Mouse (Mus musculus) limb, embryonic 12.5 days (tissue): ENCODE data around the gene Rnf216. TPM values are rescaled to one million over a fixed set of nuclear protein-coding genes. Genes with fewer than 3 reads are reported as not detected.

Source experiments
- ATAC-seq: fragments of 200-750 bp; cut with Nextera tagmentation; 2 replicates; pipeline ENCODE4 v1.8.0; 2017; ENCODE audit warnings: low read depth, moderate TSS enrichment; ENCODE audit not compliant: insufficient number of reproducible peaks, insufficient read depth, low FRiP score, low TSS enrichment
- H3K27ac ChIP-seq: fragments of 300-500 bp; sonication (generic); 2 replicates; pipeline ENCODE4 v1.5.1; 2016; ENCODE audit warnings: mild to moderate bottlenecking, moderate library complexity
- H3K27me3 ChIP-seq: fragments of 300-500 bp; sonication (generic); 2 replicates; pipeline ENCODE4 v1.6.1; 2016; ENCODE audit warnings: mild to moderate bottlenecking, moderate library complexity
- H3K36me3 ChIP-seq: fragments of 300-500 bp; sonication (generic); 2 replicates; pipeline ENCODE4 v1.6.1; 2016; ENCODE audit warnings: mild to moderate bottlenecking, moderate library complexity
- H3K4me1 ChIP-seq: fragments of 300-500 bp; sonication (generic); replicated peaks from 2 replicates; pipeline ENCODE4 v1.6.1; 2016
- H3K4me2 ChIP-seq: fragments of 300-500 bp; sonication (generic); 2 replicates; pipeline ENCODE4 v1.6.1; 2016; ENCODE audit warnings: mild to moderate bottlenecking, moderate library complexity
- H3K4me3 ChIP-seq: fragments of 300-500 bp; sonication (generic); replicated peaks from 2 replicates; pipeline ENCODE4 v1.5.1; 2016; ENCODE audit warnings: mild to moderate bottlenecking
- H3K9ac ChIP-seq: fragments of 300-500 bp; sonication (generic); replicated peaks from 2 replicates; pipeline ENCODE4 v1.6.1; 2016; ENCODE audit warnings: mild to moderate bottlenecking, moderate library complexity
- H3K9me3 ChIP-seq: fragments of 300-500 bp; sonication (generic); 2 replicates; pipeline ENCODE4 v1.6.1; 2016; ENCODE audit warnings: mild to moderate bottlenecking, moderate library complexity
- WGBS: fragments of 180-500 bp; shearing (Covaris S2); methylation state at CpG from one replicate; pipeline ENCODE4 v1.1.7; 2016; 5-methylcytosine and 5-hydroxymethylcytosine counted together
- polyA plus RNA-seq: library from polyadenylated mRNA; unstranded; fragments of >200 nt; fragmentation: Nextera tagmentation; extraction: Ambion mirVana; gene quantifications from 2 replicates; pipeline ENCODE4 v1.2.1, GENCODE M21; 2016

The Rnf216 gene
- polyA plus RNA-seq, 1 experiment from 2014 or later, result 60.1 TPM

GRCm38 (mm10) chr5:142974598-142975121, 138.1 kb downstream of the Rnf216 start:
- no peaks in the 10 kb centered on the region for H3K27me3 ChIP-seq
- H3K4me1 ChIP-seq, result peaks cover 7% of the 10 kb centered on the region; the same call in 1 of the 2 replicates
- H3K4me2 ChIP-seq, result peak overlapping the region; percentile 9; the same call in 1 of the 2 replicates
- 29% methylated on average over 18 of the region's 18 CpGs for WGBS
- H3K9ac ChIP-seq, result no peak overlapping the region
- no peak overlapping the region for H3K4me3 ChIP-seq
- H3K9me3 ChIP-seq, result no peaks in the 10 kb centered on the region
- peaks cover 45% of the 10 kb centered on the region for H3K36me3 ChIP-seq
- peak overlapping the region; percentile 73 for H3K27ac ChIP-seq
- peak; percentile 34; the same call in 1 of the 2 replicates for ATAC-seq

GRCm38 (mm10) chr5:142973971-142974370, 138.8 kb downstream of the Rnf216 start:
- no peak overlapping the region for H3K4me2 ChIP-seq
- H3K27me3 ChIP-seq, result no peaks in the 10 kb centered on the region
- no peak overlapping the region for H3K9ac ChIP-seq
- WGBS, result 50% methylated on average over 3 of the region's 3 CpGs
- ATAC-seq, result no peak
- H3K4me3 ChIP-seq, result no peak overlapping the region
- H3K4me1 ChIP-seq, result peaks cover 7% of the 10 kb centered on the region; the same call in 1 of the 2 replicates
- peaks cover 52% of the 10 kb centered on the region for H3K36me3 ChIP-seq
- H3K27ac ChIP-seq, result 0 out of 2 replicates have a peak overlapping the region, but pooled peaks have one; percentile 50
- H3K9me3 ChIP-seq, result no peaks in the 10 kb centered on the region

GRCm38 (mm10) chr5:142968411-142968810, 144.4 kb downstream of the Rnf216 start:
- Histone ChIP-seq H3K27ac (no peak overlapping the region), H3K4me2 (no peak overlapping the region), H3K4me1 (peaks cover 23% of the 10 kb centered on the region), H3K9me3 (no peaks in the 10 kb centered on the region), H3K4me3 (no peak overlapping the region), H3K36me3 (peaks cover 91% of the 10 kb centered on the region), H3K9ac (no peak overlapping the region), H3K27me3 (no peaks in the 10 kb centered on the region)
- ATAC-seq, result no peak
- 92% methylated on average over 14 of the region's 14 CpGs for WGBS

GRCm38 (mm10) chr5:142964650-142965049, 148.1 kb downstream of the Rnf216 start:
- Histone ChIP-seq H3K4me3 (peak overlapping the region; percentile 99), H3K36me3 (peaks cover 54% of the 10 kb centered on the region), H3K27me3 (no peaks in the 10 kb centered on the region), H3K27ac (0 out of 2 replicates have a peak overlapping the region, but pooled peaks have one; percentile 29), H3K4me2 (peak overlapping the region; percentile 98), H3K9ac (no peak overlapping the region), H3K9me3 (no peaks in the 10 kb centered on the region), H3K4me1 (peaks cover 30% of the 10 kb centered on the region)
- ATAC-seq, result no peak
- 90% methylated on average over 6 of the region's 6 CpGs for WGBS

GRCm38 (mm10) chr5:142963705-142964494, 148.9 kb downstream of the Rnf216 start:
- H3K9ac ChIP-seq, result peak overlapping the region; percentile 100
- 59% methylated on average over 17 of the region's 17 CpGs for WGBS
- H3K4me1 ChIP-seq, result peaks cover 34% of the 10 kb centered on the region
- H3K36me3 ChIP-seq, result peaks cover 46% of the 10 kb centered on the region
- H3K27ac ChIP-seq, result peak overlapping the region; percentile 98; the same call in 1 of the 2 replicates
- no peak for ATAC-seq
- H3K4me2 ChIP-seq, result peak overlapping the region; percentile 98
- peak overlapping the region; percentile 99 for H3K4me3 ChIP-seq
- H3K9me3 ChIP-seq, result no peaks in the 10 kb centered on the region
- H3K27me3 ChIP-seq, result no peaks in the 10 kb centered on the region

GRCm38 (mm10) chr5:142963003-142963704, 149.6 kb downstream of the Rnf216 start:
- no peak for ATAC-seq
- Histone ChIP-seq H3K36me3 (peaks cover 39% of the 10 kb centered on the region), H3K27ac (peak overlapping the region; percentile 98), H3K4me1 (peaks cover 34% of the 10 kb centered on the region), H3K4me2 (peak overlapping the region; percentile 98), H3K4me3 (peak overlapping the region; percentile 99), H3K27me3 (no peaks in the 10 kb centered on the region), H3K9me3 (no peaks in the 10 kb centered on the region), H3K9ac (peak overlapping the region; percentile 100)
- 7% methylated on average over 13 of the region's 13 CpGs for WGBS

GRCm38 (mm10) chr5:142962444-142962961, 150.3 kb downstream of the Rnf216 start:
- Histone ChIP-seq H3K4me3 (peak overlapping the region; percentile 99), H3K4me2 (peak overlapping the region; percentile 98), H3K9ac (peak overlapping the region; percentile 100), H3K27ac (peak overlapping the region; percentile 98), H3K4me1 (peaks cover 34% of the 10 kb centered on the region), H3K9me3 (no peaks in the 10 kb centered on the region), H3K27me3 (no peaks in the 10 kb centered on the region), H3K36me3 (peaks cover 32% of the 10 kb centered on the region)
- WGBS, result 1% methylated on average over 11 of the region's 11 CpGs
- no peak for ATAC-seq

GRCm38 (mm10) chr5:142961881-142962443, 150.8 kb downstream of the Rnf216 start:
- ATAC-seq, result peak; percentile 65
- WGBS, result under 1% methylated on average over 43 of the region's 43 CpGs
- H3K9me3 ChIP-seq, result no peaks in the 10 kb centered on the region
- peak overlapping the region; percentile 98 for H3K4me2 ChIP-seq
- H3K36me3 ChIP-seq, result peaks cover 28% of the 10 kb centered on the region
- peak overlapping the region; percentile 100 for H3K9ac ChIP-seq
- peak overlapping the region; percentile 98 for H3K27ac ChIP-seq
- peaks cover 34% of the 10 kb centered on the region for H3K4me1 ChIP-seq
- H3K4me3 ChIP-seq, result peak overlapping the region; percentile 99
- H3K27me3 ChIP-seq, result no peaks in the 10 kb centered on the region

- Histone ChIP-seq H3K4me2 (peak overlapping the region; percentile 98), H3K36me3 (peaks cover 24% of the 10 kb centered on the region), H3K4me3 (peak overlapping the region; percentile 99), H3K4me1 (peaks cover 34% of the 10 kb centered on the region), H3K9ac (peak overlapping the region; percentile 100), H3K27me3 (no peaks in the 10 kb centered on the region), H3K9me3 (no peaks in the 10 kb centered on the region), H3K27ac (peak overlapping the region; percentile 98)
- peak; percentile 29; the same call in 1 of the 2 replicates for ATAC-seq
- under 1% methylated on average over 15 of the region's 15 CpGs for WGBS
Observed at GRCm38 (mm10) chr5:142961398-142961880, 151.4 kb downstream of the Rnf216 start.

GRCm38 (mm10) chr5:142960775-142961271, 152.0 kb downstream of the Rnf216 start:
- Histone ChIP-seq H3K27ac (peak overlapping the region; percentile 98), H3K9ac (peak overlapping the region; percentile 100), H3K36me3 (peaks cover 18% of the 10 kb centered on the region), H3K4me1 (peaks cover 27% of the 10 kb centered on the region), H3K4me2 (peak overlapping the region; percentile 98), H3K27me3 (no peaks in the 10 kb centered on the region), H3K4me3 (peak overlapping the region; percentile 99), H3K9me3 (no peaks in the 10 kb centered on the region)
- no peak for ATAC-seq
- under 1% methylated on average over 59 of the region's 59 CpGs for WGBS
